Mouse (Mus musculus) liver, embryonic 14.5 days (tissue): ENCODE results near the gene Gm13030. TPM values are rescaled to one million over a fixed set of nuclear protein-coding genes. Genes with fewer than 3 reads are reported as not detected.

Experiments used
- ATAC-seq: fragments of 200-750 bp; cut with Nextera tagmentation; 2 replicates; pipeline ENCODE4 v1.8.0; 2017; ENCODE audit warnings: moderate number of reproducible peaks, mild to moderate bottlenecking, moderate library complexity; ENCODE audit not compliant: insufficient read depth
- DNase-seq, 3 experiments: peaks; one replicate each; pipeline ENCODE4 v3.0.0-alpha.2; 2012 to 2013; ENCODE audit warnings: low read depth in 3 of 3, low spot score in 3 of 3
- H3K27ac ChIP-seq: fragments of 300-500 bp; sonication (generic); 2 replicates; pipeline ENCODE4 v1.5.1; 2014; ENCODE audit warnings: moderate library complexity, mild to moderate bottlenecking, control low read depth, inconsistent platforms
- H3K27me3 ChIP-seq: fragments of 300-500 bp; sonication (generic); 2 replicates; pipeline ENCODE4 v1.6.1; 2014; ENCODE audit warnings: mild to moderate bottlenecking, low read length, moderate library complexity; ENCODE audit not compliant: control insufficient read depth, insufficient read depth
- H3K36me3 ChIP-seq: fragments of 300-500 bp; sonication (generic); replicated peaks from 2 replicates; pipeline ENCODE4 v1.6.1; 2014; ENCODE audit warnings: low read depth; ENCODE audit not compliant: control insufficient read depth, insufficient read depth
- H3K4me1 ChIP-seq, 2 experiments: fragments of 200-500 bp in 1 of 2; fragments of 300-500 bp in 1 of 2; sonication (generic) in 1 of 2; replicated peaks; 2 replicates each; pipeline ENCODE4 v1.6.1; 2012 to 2014; ENCODE audit warnings: antibody characterized with exemption in 1 of 2, inconsistent platforms in 1 of 2, low read length in 1 of 2; ENCODE audit not compliant: control insufficient read depth in 2 of 2, insufficient read depth in 2 of 2
- H3K4me2 ChIP-seq: fragments of 300-500 bp; sonication (generic); 2 replicates; pipeline ENCODE4 v1.6.1; 2014; ENCODE audit warnings: low read depth, mild to moderate bottlenecking, control low read depth, moderate library complexity
- H3K4me3 ChIP-seq, 2 experiments: fragments of 200-500 bp in 1 of 2; fragments of 300-500 bp in 1 of 2; sonication (generic) in 1 of 2; 2 replicates each; pipeline ENCODE4 v1.5.1; 2012 to 2014; ENCODE audit warnings: low read depth in 2 of 2, low read length in 2 of 2, mild to moderate bottlenecking in 2 of 2, control low read depth in 1 of 2, inconsistent platforms in 1 of 2, moderate library complexity in 1 of 2; ENCODE audit not compliant: insufficient read depth in 1 of 2
- H3K9ac ChIP-seq: fragments of 300-500 bp; sonication (generic); replicated peaks from 2 replicates; pipeline ENCODE4 v1.6.1; 2014; ENCODE audit warnings: mild to moderate bottlenecking, control low read depth, moderate library complexity
- H3K9me3 ChIP-seq: fragments of 300-500 bp; sonication (generic); 2 replicates; pipeline ENCODE4 v1.6.1; 2016; ENCODE audit warnings: low read length, mixed read lengths; ENCODE audit not compliant: control insufficient read depth
- CTCF ChIP-seq: IDR thresholded peaks from 2 replicates; pipeline ENCODE4 v1.5.1; 2016; ENCODE audit warnings: antibody characterized with exemption, low read depth, control low read depth
- EP300 ChIP-seq: IDR thresholded peaks from 2 replicates; pipeline ENCODE4 v1.6.1; 2016; ENCODE audit warnings: antibody characterized with exemption, low read depth
- WGBS: fragments of 180-500 bp; shearing (Covaris S2); extraction: QIAGEN DNeasy Blood & Tissue Kit; methylation state at CpG from one replicate; pipeline ENCODE4 v1.1.7; 2014; ENCODE audit not compliant: insufficient replicate concordance; 5-methylcytosine and 5-hydroxymethylcytosine counted together
- polyA plus RNA-seq, 2 experiments: library from polyadenylated mRNA; depleted of rRNA in 1 of 2; stranded (reverse) in 1 of 2; unstranded in 1 of 2; fragments of >200 nt; fragmentation: Nextera tagmentation in 1 of 2; extraction: Ambion mirVana in 1 of 2; gene quantifications; 2 replicates each; pipeline versions ENCODE4 v1.2.1 to v1.2.3; 2012 to 2014

Gm13030 gene
- not detected in 2 replicates for polyA plus RNA-seq (2012; rRNA removed)
- not detected in 2 replicates for polyA plus RNA-seq (2014; fragmentation: Nextera tagmentation; extraction: Ambion mirVana)

GRCm38 (mm10) chr4:138873864-138874263 is at the start of gene Gm13030:
Gm13030 (minus strand) TSS chr4:138873964.
- Histone ChIP-seq H3K27ac (no peak within 1 kb of the TSS), H3K4me1 (no peaks in the 10 kb centered on the region), H3K9ac (no peak within 1 kb of the TSS), H3K27me3 (no peaks in the 10 kb centered on the region), H3K9me3 (no peaks in the 10 kb centered on the region), H3K4me2 (no peak within 1 kb of the TSS), H3K4me3 (no peak within 1 kb of the TSS), H3K36me3 (no peaks in the 10 kb centered on the region)
- TF ChIP-seq EP300 (no peak), CTCF (no peak)
- DNase-seq: no peak
- ATAC-seq: no peak
- WGBS: 66% methylated on average over 6 of the region's 6 CpGs

GRCm38 (mm10) chr4:138922131-138922459 is 48.3 kb upstream of the Gm13030 start:
- peak; percentile 51; the same call in 1 of the 2 replicates for ATAC-seq
- H3K4me3 ChIP-seq: no peak overlapping the region
- no peak overlapping the region for H3K4me2 ChIP-seq
- DNase-seq: peak; percentile 51 to 66 (median 64)
- H3K9me3 ChIP-seq: no peaks in the 10 kb centered on the region
- TF ChIP-seq EP300 (no peak), CTCF (peak; percentile 99)
- H3K36me3 ChIP-seq: no peaks in the 10 kb centered on the region
- no peak overlapping the region for H3K27ac ChIP-seq
- H3K4me1 ChIP-seq: no peaks in the 10 kb centered on the region
- 2% methylated on average over 11 of the region's 11 CpGs for WGBS
- no peaks in the 10 kb centered on the region for H3K27me3 ChIP-seq
- H3K9ac ChIP-seq: no peak overlapping the region

GRCm38 (mm10) chr4:138921254-138922130 is 47.7 kb upstream of the Gm13030 start:
- no peaks in the 10 kb centered on the region for H3K9me3 ChIP-seq
- WGBS: 38% methylated on average over 20 of the region's 20 CpGs

GRCm38 (mm10) chr4:138917282-138917681 is 43.5 kb upstream of the Gm13030 start:
- TF ChIP-seq EP300 (no peak), CTCF (peak; percentile 39)
- Histone ChIP-seq H3K27ac (no peak overlapping the region), H3K9me3 (no peaks in the 10 kb centered on the region), H3K4me3 (no peak overlapping the region), H3K36me3 (no peaks in the 10 kb centered on the region), H3K4me2 (no peak overlapping the region), H3K27me3 (no peaks in the 10 kb centered on the region), H3K4me1 (peaks cover 0 to 4% of the 10 kb centered on the region in 2 experiments; a peak in 3 of 4 replicates), H3K9ac (no peak overlapping the region)
- WGBS: 65% methylated on average over 9 of the region's 9 CpGs
- ATAC-seq (no peak), DNase-seq (no peak)

More at GRCm38 (mm10) chr4:138921254-138922130, 47.7 kb upstream of the Gm13030 start:
- Histone ChIP-seq H3K4me1 (no peaks in the 10 kb centered on the region), H3K27me3 (no peaks in the 10 kb centered on the region), H3K9ac (no peak overlapping the region), H3K27ac (no peak overlapping the region), H3K4me2 (no peak overlapping the region), H3K36me3 (no peaks in the 10 kb centered on the region), H3K4me3 (no peak overlapping the region)
- DNase-seq (no peak), ATAC-seq (no peak)
- TF ChIP-seq CTCF: no peak
- TF ChIP-seq EP300: no peak

- peak within 1 kb of the TSS; percentile 89 for H3K4me2 ChIP-seq
- H3K27me3 ChIP-seq: no peaks in the 10 kb centered on the region
- WGBS: under 1% methylated on average over 39 of the region's 39 CpGs
- peak; percentile 90 for ATAC-seq
- peak within 1 kb of the TSS; percentile 83 for H3K9ac ChIP-seq
- TF ChIP-seq EP300: no peak
- TF ChIP-seq CTCF: peak; percentile 80
- H3K36me3 ChIP-seq: no peaks in the 10 kb centered on the region
- H3K27ac ChIP-seq: no peak within 1 kb of the TSS
- DNase-seq: peak; percentile 82 to 86 (median 84)
- H3K4me1 ChIP-seq: peaks cover 0 to 4% of the 10 kb centered on the region in 2 experiments; a peak in 3 of 4 replicates
- H3K4me3 ChIP-seq: peak within 1 kb of the TSS; percentile 67 to 87
- no peaks in the 10 kb centered on the region for H3K9me3 ChIP-seq
These were observed 40.0 kb upstream of the Gm13030 start, which contains the start of gene Otud3 for GRCm38 (mm10) chr4:138913797-138914196. Otud3 (minus strand) TSS chr4:138913945.
